Mouse (Mus musculus) thymus, adult 2 months (tissue): ENCODE measurements around the gene Frmd4a.

Experiments used
- CTCF ChIP-seq: fragments of 200-500 bp; IDR thresholded peaks from 2 replicates; pipeline ENCODE4 v1.5.1; 2012; ENCODE audit warnings: mild to moderate bottlenecking, control low read depth, low read length, moderate library complexity, borderline replicate concordance; ENCODE audit not compliant: control insufficient read depth, poor library complexity, insufficient read depth; ENCODE audit errors: extremely low read depth
- POLR2A ChIP-seq: fragments of 200-500 bp; IDR thresholded peaks from 2 replicates; pipeline ENCODE4 v1.6.1; 2012; ENCODE audit warnings: mild to moderate bottlenecking, low read length, control low read depth, moderate library complexity; ENCODE audit not compliant: control insufficient read depth, poor library complexity, insufficient read depth; ENCODE audit errors: extremely low read depth

DNA sequence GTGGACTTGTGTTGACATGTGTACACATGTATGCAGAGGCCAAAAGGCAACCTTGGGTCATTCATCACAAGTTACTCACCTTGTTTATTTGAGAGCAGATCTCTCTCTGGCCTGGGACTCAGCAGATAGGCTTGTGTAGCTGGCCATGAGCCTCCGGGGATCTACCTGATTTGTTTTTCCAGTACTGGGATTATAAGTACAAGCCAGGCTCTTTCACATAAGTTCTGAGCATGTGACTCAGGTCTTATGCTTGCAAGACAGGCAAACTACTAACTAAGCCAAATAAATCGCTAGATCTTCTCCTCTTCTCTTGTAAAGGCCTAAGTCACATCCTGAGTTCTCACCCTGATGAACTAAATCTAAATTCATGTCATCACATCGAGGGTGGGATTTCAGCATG is 361.3 kb downstream of the Frmd4a start:
- no peak for TF ChIP-seq CTCF
- no peak for TF ChIP-seq POLR2A
